Mouse (Mus musculus): ENCODE measurements around the gene Olfr764-ps1. TPM values are rescaled to one million over a fixed set of nuclear protein-coding genes. Genes with fewer than 3 reads are reported as not detected.

Gene Olfr764-ps1
- total RNA-seq, 2 experiments from 2014 or later = not detected

Other genes with a start within 250 kb of the Olfr764-ps1 start
- gene Mmp19, start 249.0 kb downstream of the Olfr764-ps1 start, total RNA-seq (2021) = under 1 TPM; 0.77 to 0.80 TPM
- gene Dnajc14, start 235.8 kb downstream of the Olfr764-ps1 start, total RNA-seq (2021) = 10 to 100 TPM; 68.1 to 68.6 TPM
- gene Tmem198b, start 235.5 kb downstream of the Olfr764-ps1 start, total RNA-seq (2021) = 10 to 100 TPM; 10.4 to 11.6 TPM
- gene Sarnp, start 222.6 kb downstream of the Olfr764-ps1 start, total RNA-seq (2021) = 10 to 100 TPM; 38.9 to 41.7 TPM
- gene Ormdl2, start 218.3 kb downstream of the Olfr764-ps1 start, total RNA-seq (2021) = 1 to 10 TPM; 5.6 to 7.2 TPM
- gene Gdf11, start 148.2 kb downstream of the Olfr764-ps1 start, total RNA-seq (2021) = 10 to 100 TPM; 11.6 to 15.7 TPM
- gene Cd63, start 138.9 kb downstream of the Olfr764-ps1 start, total RNA-seq (2021) = 10 to 100 TPM; 55.4 to 61.0 TPM
- 1 to 10 TPM; 4.8 to 5.1 TPM for gene Rdh5, start 117.0 kb downstream of the Olfr764-ps1 start, total RNA-seq (2021)
- 10 to 100 TPM; 71.5 to 78.7 TPM for gene Bloc1s1, start 115.9 kb downstream of the Olfr764-ps1 start, total RNA-seq (2021)
- gene Itga7, start 106.1 kb downstream of the Olfr764-ps1 start, total RNA-seq (2021) = 10 to 100 TPM; 15.6 to 17.6 TPM
- gene Mettl7b, start 78.9 kb downstream of the Olfr764-ps1 start, total RNA-seq (2021) = not detected
- gene Olfr9, start 50.5 kb downstream of the Olfr764-ps1 start, total RNA-seq (2021) = not detected
- gene Olfr763, start 29.1 kb downstream of the Olfr764-ps1 start, total RNA-seq (2021) = not detected
- gene Olfr765, start 10.1 kb upstream of the Olfr764-ps1 start, total RNA-seq (2021) = not detected
- not detected for gene Olfr766-ps1, start 29.1 kb upstream of the Olfr764-ps1 start, total RNA-seq (2021)
- gene Olfr767, start 43.0 kb upstream of the Olfr764-ps1 start, total RNA-seq (2021) = not detected
- gene Olfr768, start 59.5 kb upstream of the Olfr764-ps1 start, total RNA-seq (2021) = not detected
- gene Olfr769, start 78.0 kb upstream of the Olfr764-ps1 start, total RNA-seq (2021) = not detected
- not detected for gene Olfr770, start 99.1 kb upstream of the Olfr764-ps1 start, total RNA-seq (2021)
- not detected for gene Olfr771, start 124.9 kb upstream of the Olfr764-ps1 start, total RNA-seq (2021)
- gene Olfr772, start 138.0 kb upstream of the Olfr764-ps1 start, total RNA-seq (2021) = not detected
- gene Olfr773, start 147.5 kb upstream of the Olfr764-ps1 start, total RNA-seq (2021) = not detected
- not detected for gene Olfr774, start 196.3 kb upstream of the Olfr764-ps1 start, total RNA-seq (2021)
- gene Olfr775, start 208.5 kb upstream of the Olfr764-ps1 start, total RNA-seq (2021) = not detected
- not detected for gene Olfr776, start 219.2 kb upstream of the Olfr764-ps1 start, total RNA-seq (2021)
- not detected for gene Olfr777, start 231.6 kb upstream of the Olfr764-ps1 start, total RNA-seq (2021)